Mouse (Mus musculus) spleen, adult 18-20 months (tissue): ENCODE measurements at regions not wholly inside any gene's neighbourhood (a gene's known extent, or its start where the extent isn't known, plus 50 kb on each side); places are given as distances from the start of the nearest gene placed in this dataset.

Experiments
- DNase-seq, 2 experiments: peaks; one replicate each; pipeline ENCODE4 v3.0.0; 2022; ENCODE audit warnings: mixed read lengths in 2 of 2

DNA sequence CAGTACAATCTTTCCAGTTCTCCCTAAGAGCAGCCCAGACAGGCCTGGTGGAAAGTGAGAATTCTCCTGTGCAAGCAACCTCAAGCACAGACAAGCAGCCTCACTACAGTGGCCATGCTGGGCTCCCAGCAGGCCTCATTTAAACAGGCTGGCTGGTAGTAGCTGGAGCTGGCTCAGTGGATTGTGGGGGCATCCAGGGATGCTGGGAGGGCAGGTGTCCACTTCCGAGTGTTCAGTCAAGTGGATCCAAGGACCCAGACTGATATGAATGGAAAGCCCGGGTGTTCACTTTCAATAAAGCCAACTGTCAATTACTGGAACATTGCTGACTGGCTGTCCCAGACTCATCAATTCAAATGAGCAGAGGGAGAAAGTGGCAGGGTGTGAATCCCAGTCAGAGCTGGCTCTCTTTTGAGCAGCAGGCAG lies 77.2 kb upstream of the Cxcr4 start:
- no peak for DNase-seq

- no peak for DNase-seq
Observed at GRCm38 (mm10) chr1:128668718-128669117, 76.6 kb upstream of the Cxcr4 start.

DNA sequence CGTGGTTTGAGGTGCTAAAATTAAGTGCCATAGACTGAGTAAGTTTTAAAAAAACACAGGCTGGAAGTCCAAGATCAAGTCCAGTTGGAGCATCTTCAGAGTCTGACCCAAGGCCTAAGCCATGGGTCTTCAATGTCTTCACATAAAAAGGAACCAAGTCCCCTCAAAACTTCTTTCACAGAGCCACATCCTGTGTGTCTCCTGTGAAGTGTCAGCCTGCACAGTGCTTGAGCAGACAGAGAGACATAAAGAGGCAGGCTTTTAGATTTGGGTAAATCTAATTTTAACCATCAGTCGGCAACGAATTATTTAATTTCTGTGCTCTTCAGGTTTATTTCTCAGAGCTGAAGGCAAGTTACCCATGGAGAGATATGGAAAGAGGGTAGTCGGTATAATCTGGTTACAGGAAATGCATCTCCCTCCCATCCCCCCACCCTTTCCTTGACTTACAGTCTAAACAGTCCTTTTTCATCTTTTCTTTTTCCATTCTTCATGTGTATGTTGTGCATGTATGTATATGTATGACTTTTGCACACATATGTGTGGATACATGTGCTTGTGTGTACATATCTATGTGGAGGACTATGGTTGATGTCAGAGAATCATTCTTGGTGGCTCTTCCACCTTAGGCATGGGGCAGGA lies 75.1 kb upstream of the Cxcr4 start:
- DNase-seq, result no peak

DNA sequence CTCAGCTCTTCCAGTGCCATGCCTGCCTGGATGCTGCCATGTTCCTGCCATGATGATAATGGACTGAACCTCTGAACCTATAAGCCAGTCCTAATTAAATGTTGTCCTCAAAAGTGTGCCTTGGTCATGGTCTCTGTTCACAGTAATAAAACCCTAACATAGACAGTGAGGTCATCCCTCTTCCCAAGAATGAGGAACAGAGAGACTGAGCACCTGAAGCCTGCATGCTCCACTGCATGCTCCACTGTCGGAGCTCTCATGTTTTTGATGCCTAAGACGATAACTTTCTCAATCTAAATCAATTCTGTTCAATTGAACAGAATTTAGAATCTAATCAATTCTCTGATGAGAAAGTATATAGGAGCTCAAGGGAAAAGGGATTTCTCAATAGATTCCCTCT lies 71.1 kb upstream of the Cxcr4 start:
- no peak for DNase-seq

DNA sequence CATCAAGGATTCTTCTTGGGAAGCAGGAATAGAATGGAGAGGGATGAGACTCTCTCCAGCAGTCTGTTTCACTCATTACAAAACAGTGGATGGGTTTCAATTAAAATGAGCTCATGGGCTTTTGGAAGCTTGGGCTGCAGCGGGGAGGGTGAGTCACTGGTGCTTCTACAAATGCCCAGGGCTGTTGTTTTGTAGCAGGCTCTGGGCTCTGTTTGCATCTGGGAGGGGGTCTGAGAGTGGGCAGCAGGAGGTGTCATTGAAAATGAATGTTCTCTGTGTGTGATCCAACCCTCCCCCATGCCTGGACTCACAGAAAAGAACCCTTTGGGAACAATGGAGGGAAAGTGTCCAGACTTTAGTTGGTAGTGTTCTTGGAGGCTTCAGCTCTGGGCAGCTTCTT lies 67.8 kb upstream of the Cxcr4 start:
- no peak for DNase-seq

- DNase-seq, result no peak
Observed at GRCm38 (mm10) chr1:128658802-128659201, 66.7 kb upstream of the Cxcr4 start.

GRCm38 (mm10) chr1:128654099-128654862 lies 62.2 kb upstream of the Cxcr4 start:
- no peak for DNase-seq

- no peak for DNase-seq
Observed at GRCm38 (mm10) chr1:128650596-128650995, 58.5 kb upstream of the Cxcr4 start.

- no peak for DNase-seq
Observed at GRCm38 (mm10) chr1:128649490-128650178, 57.5 kb upstream of the Cxcr4 start.

GRCm38 (mm10) chr1:128643316-128643776 lies 51.3 kb upstream of the Cxcr4 start:
- no peak for DNase-seq

DNA sequence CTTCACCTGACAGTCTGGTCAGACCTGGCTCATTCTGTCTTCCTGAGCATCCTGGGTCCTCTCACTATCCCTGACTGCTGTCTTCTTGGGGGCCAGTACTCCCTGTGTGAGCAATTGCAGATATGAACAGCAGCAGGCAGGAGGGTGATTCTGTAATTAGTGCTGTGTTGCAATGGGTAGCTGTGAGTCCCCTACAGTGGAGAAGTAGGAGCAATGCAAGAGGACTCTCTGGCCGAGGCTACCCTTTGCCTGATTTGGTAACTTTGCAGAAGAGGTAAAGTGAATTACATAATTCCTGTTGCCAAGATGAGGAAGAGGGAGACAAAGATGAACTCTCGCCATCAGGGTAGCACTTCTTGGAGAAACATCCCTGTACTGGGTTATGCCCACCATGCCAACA lies 50.1 kb upstream of the Cxcr4 start:
- DNase-seq, result no peak
